Mouse (Mus musculus): ENCODE data around the gene Gm20388.

Gene Gm20388

GRCm38 (mm10) chr8:121213236-121213635, 1302.6 kb downstream of the Gm20388 start:
- DNase-seq, result no peak

GRCm38 (mm10) chr8:121213651-121214050, 1303.0 kb downstream of the Gm20388 start:
- no peak for DNase-seq

- no peak for DNase-seq
Observed at GRCm38 (mm10) chr8:121214975-121215374, 1304.3 kb downstream of the Gm20388 start.

GRCm38 (mm10) chr8:121216441-121216949, 1305.9 kb downstream of the Gm20388 start:
- DNase-seq, result no peak

GRCm38 (mm10) chr8:121218486-121218885, 1307.8 kb downstream of the Gm20388 start:
- DNase-seq, result peak; percentile 21

- DNase-seq, result peak; percentile 8
Observed at GRCm38 (mm10) chr8:121220103-121220899, 1309.7 kb downstream of the Gm20388 start.

- no peak for DNase-seq
Observed at GRCm38 (mm10) chr8:121224709-121225108, 1314.1 kb downstream of the Gm20388 start.

- no peak for DNase-seq
Observed at GRCm38 (mm10) chr8:121227756-121228155, 1317.1 kb downstream of the Gm20388 start.

- peak; percentile 55 for DNase-seq
Observed at GRCm38 (mm10) chr8:121228892-121229291, 1318.3 kb downstream of the Gm20388 start.

GRCm38 (mm10) chr8:121229550-121229949, 1318.9 kb downstream of the Gm20388 start:
- DNase-seq, result peak; percentile 38

GRCm38 (mm10) chr8:121233196-121233595, 1322.6 kb downstream of the Gm20388 start:
- DNase-seq, result no peak

GRCm38 (mm10) chr8:121234915-121235314, 1324.3 kb downstream of the Gm20388 start:
- DNase-seq, result peak; percentile 32

- DNase-seq, result peak; percentile 22
Observed at GRCm38 (mm10) chr8:121239640-121240039, 1329.0 kb downstream of the Gm20388 start.

- DNase-seq, result peak; percentile 90
Observed at GRCm38 (mm10) chr8:121241761-121242552, 1331.3 kb downstream of the Gm20388 start.

- no peak for DNase-seq
Observed at GRCm38 (mm10) chr8:121242671-121243070, 1332.0 kb downstream of the Gm20388 start.

GRCm38 (mm10) chr8:121248823-121249222, 1338.2 kb downstream of the Gm20388 start:
- DNase-seq, result peak; percentile 54

- no peak for DNase-seq
Observed at GRCm38 (mm10) chr8:121249433-121249832, 1338.8 kb downstream of the Gm20388 start.

- no peak for DNase-seq
Observed at GRCm38 (mm10) chr8:121251089-121251488, 1340.4 kb downstream of the Gm20388 start.

- no peak for DNase-seq
Observed at GRCm38 (mm10) chr8:121255727-121256265, 1345.2 kb downstream of the Gm20388 start.

- peak; percentile 27 for DNase-seq
Observed at GRCm38 (mm10) chr8:121258126-121258792, 1347.6 kb downstream of the Gm20388 start.

- peak; percentile 79 for DNase-seq
Observed at GRCm38 (mm10) chr8:121262728-121263389, 1352.2 kb downstream of the Gm20388 start.

GRCm38 (mm10) chr8:121263390-121263775, 1352.7 kb downstream of the Gm20388 start:
- DNase-seq, result peak; percentile 41
